Mouse (Mus musculus) limb, embryonic 12.5 days (tissue): ENCODE results near the gene Dync1li1. TPM values are rescaled to one million over a fixed set of nuclear protein-coding genes. Genes with fewer than 3 reads are reported as not detected.

Experiments
- ATAC-seq: fragments of 200-750 bp; cut with Nextera tagmentation; 2 replicates; pipeline ENCODE4 v1.8.0; 2017; ENCODE audit warnings: low read depth, moderate TSS enrichment; ENCODE audit not compliant: insufficient number of reproducible peaks, insufficient read depth, low FRiP score, low TSS enrichment
- H3K27ac ChIP-seq: fragments of 300-500 bp; sonication (generic); 2 replicates; pipeline ENCODE4 v1.5.1; 2016; ENCODE audit warnings: mild to moderate bottlenecking, moderate library complexity
- H3K27me3 ChIP-seq: fragments of 300-500 bp; sonication (generic); 2 replicates; pipeline ENCODE4 v1.6.1; 2016; ENCODE audit warnings: mild to moderate bottlenecking, moderate library complexity
- H3K36me3 ChIP-seq: fragments of 300-500 bp; sonication (generic); 2 replicates; pipeline ENCODE4 v1.6.1; 2016; ENCODE audit warnings: mild to moderate bottlenecking, moderate library complexity
- H3K4me1 ChIP-seq: fragments of 300-500 bp; sonication (generic); replicated peaks from 2 replicates; pipeline ENCODE4 v1.6.1; 2016
- H3K4me2 ChIP-seq: fragments of 300-500 bp; sonication (generic); 2 replicates; pipeline ENCODE4 v1.6.1; 2016; ENCODE audit warnings: mild to moderate bottlenecking, moderate library complexity
- H3K4me3 ChIP-seq: fragments of 300-500 bp; sonication (generic); replicated peaks from 2 replicates; pipeline ENCODE4 v1.5.1; 2016; ENCODE audit warnings: mild to moderate bottlenecking
- H3K9ac ChIP-seq: fragments of 300-500 bp; sonication (generic); replicated peaks from 2 replicates; pipeline ENCODE4 v1.6.1; 2016; ENCODE audit warnings: mild to moderate bottlenecking, moderate library complexity
- H3K9me3 ChIP-seq: fragments of 300-500 bp; sonication (generic); 2 replicates; pipeline ENCODE4 v1.6.1; 2016; ENCODE audit warnings: mild to moderate bottlenecking, moderate library complexity
- WGBS: fragments of 180-500 bp; shearing (Covaris S2); methylation state at CpG from one replicate; pipeline ENCODE4 v1.1.7; 2016; 5-methylcytosine and 5-hydroxymethylcytosine counted together
- polyA plus RNA-seq: library from polyadenylated mRNA; unstranded; fragments of >200 nt; fragmentation: Nextera tagmentation; extraction: Ambion mirVana; gene quantifications from 2 replicates; pipeline ENCODE4 v1.2.1, GENCODE M21; 2016

Dync1li1 gene
- polyA plus RNA-seq, 1 experiment from 2014 or later = 77.4 TPM

DNA sequence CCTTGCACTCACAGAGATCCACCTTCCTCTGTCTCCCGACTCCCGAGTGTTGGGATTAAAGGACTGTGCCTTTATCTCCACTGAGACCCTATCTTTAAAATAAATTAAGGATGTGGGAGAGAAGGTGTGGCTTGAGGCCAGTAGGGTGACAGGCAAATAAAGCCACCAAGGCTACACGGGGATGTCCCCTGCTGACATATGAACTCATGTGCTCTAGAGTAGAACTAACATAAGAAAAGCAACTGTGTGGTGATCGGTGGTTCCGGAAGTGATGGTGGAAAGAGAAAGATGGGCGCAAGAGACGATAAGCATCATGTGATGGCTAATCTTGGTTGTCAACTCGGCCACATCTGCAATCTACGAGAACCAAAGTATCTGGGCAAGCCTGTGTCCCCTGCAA, 63.7 kb downstream of the Dync1li1 start:
- Histone ChIP-seq H3K9me3 (no peaks in the 10 kb centered on the region), H3K4me3 (no peak overlapping the region), H3K9ac (no peak overlapping the region), H3K4me2 (peak overlapping the region; percentile 84), H3K27ac (no peak overlapping the region), H3K36me3 (peaks cover 60% of the 10 kb centered on the region), H3K27me3 (no peaks in the 10 kb centered on the region), H3K4me1 (peaks cover 8% of the 10 kb centered on the region)
- no peak for ATAC-seq
- 75% methylated on average over 9 of the region's 9 CpGs for WGBS

DNA sequence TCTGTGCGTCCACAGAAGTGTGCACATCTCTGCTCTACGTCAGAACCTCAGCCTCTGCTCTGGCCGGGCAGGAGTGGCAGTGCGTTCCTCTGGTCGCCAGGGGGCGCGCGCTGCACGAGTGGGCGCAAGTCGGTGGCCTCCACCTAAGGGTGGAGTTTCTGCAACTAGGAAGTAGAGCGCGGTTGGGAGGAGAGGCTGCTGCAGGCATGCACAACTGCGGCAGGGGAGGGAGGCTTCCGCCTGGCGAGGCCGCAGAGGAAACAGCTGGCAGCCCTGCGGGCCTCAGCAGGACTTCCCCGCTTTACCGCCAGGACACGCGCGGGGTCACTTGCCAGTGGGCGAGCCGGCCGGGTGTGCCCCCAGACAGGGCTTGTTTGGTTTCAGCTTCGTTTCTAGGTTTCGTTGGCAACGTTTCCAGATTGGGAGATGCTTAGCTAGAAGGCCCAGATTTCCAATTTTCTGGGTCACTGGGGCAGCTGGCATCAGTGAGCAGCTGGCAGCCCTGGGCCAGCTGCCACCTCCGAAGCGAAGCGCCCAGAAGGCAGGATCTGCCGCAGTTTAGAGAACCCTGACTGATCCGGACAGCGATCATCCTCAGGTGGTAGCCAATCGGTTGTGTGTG, 64.4 kb downstream of the Dync1li1 start:
- H3K27ac ChIP-seq = peak overlapping the region; percentile 59; the same call in 1 of the 2 replicates
- H3K27me3 ChIP-seq = no peaks in the 10 kb centered on the region
- ATAC-seq = peak; percentile 70
- peak overlapping the region; percentile 63 for H3K9ac ChIP-seq
- H3K4me3 ChIP-seq = peak overlapping the region; percentile 52
- WGBS = 9% methylated on average over 36 of the region's 36 CpGs
- H3K9me3 ChIP-seq = no peaks in the 10 kb centered on the region
- peaks cover 58% of the 10 kb centered on the region for H3K36me3 ChIP-seq
- H3K4me2 ChIP-seq = peak overlapping the region; percentile 84
- H3K4me1 ChIP-seq = peaks cover 8% of the 10 kb centered on the region

DNA sequence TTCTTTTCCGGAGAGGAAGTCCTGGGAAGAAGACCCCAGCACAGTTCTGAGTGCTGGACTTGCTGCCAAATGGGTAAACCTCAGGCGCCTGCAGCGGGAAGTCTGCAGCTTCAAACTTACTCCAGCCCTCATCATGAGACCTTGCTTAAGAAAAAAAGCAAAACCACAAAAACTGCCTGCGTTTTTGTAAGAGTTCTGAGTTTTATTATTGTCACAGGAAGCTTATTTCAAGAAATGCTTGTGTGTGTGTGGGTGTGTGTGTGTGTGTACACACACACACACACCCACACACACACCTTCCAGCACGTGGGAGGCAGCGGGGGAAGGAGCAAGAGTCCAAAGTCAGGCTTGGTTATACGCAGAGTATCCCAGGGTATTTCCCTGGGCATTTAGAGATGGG, 69.7 kb downstream of the Dync1li1 start:
- no peaks in the 10 kb centered on the region for H3K27me3 ChIP-seq
- no peak for ATAC-seq
- H3K27ac ChIP-seq = no peak overlapping the region
- 84% methylated on average over 7 of the region's 7 CpGs for WGBS
- no peak overlapping the region for H3K4me2 ChIP-seq
- peaks cover 85% of the 10 kb centered on the region for H3K36me3 ChIP-seq
- H3K9ac ChIP-seq = no peak overlapping the region
- no peaks in the 10 kb centered on the region for H3K9me3 ChIP-seq
- no peak overlapping the region for H3K4me3 ChIP-seq
- peaks cover 1% of the 10 kb centered on the region for H3K4me1 ChIP-seq

DNA sequence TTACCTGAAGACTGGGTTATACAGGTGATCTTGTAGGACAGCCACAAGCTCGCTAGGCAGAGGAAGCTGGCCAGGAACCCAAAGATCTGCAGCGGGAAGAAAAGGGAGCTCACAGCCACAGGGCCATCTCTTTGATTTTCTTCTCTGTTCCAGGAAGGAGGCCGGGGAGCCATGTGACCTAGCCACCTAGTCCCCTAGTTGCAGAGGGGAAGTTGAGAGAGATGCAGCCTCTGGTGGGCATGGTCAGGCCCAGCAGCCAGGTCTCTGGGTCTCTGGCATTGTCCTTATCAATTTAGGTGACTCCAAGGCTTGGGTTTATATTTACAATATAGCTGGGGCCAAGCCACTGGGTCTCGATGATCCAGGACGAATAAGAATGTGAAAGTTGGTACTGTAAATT, 70.2 kb downstream of the Dync1li1 start:
- Histone ChIP-seq H3K4me2 (no peak overlapping the region), H3K36me3 (peaks cover 87% of the 10 kb centered on the region), H3K27ac (no peak overlapping the region), H3K4me3 (no peak overlapping the region), H3K9ac (no peak overlapping the region), H3K27me3 (no peaks in the 10 kb centered on the region), H3K4me1 (no peaks in the 10 kb centered on the region), H3K9me3 (no peaks in the 10 kb centered on the region)
- 86% methylated on average over 5 of the region's 5 CpGs for WGBS
- no peak for ATAC-seq

DNA sequence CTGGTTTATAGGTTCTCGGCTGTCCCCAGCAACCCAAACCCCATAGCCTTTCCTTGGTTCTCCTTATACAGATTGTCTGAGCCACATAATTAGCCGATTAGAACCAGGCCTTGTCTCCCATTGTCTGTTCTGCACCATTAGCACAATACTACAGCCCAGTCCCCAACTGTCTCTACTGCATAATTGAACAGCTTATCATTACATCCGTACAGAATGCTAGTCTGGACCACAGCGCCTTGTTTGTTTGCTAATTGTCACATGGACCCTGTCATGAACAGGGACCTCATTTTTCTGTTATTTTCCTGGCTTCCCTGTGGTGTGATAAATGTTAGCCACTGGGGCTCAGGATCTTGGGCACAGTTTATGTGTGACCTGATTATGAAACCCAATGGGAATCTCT, 71.3 kb downstream of the Dync1li1 start:
- H3K27me3 ChIP-seq = no peaks in the 10 kb centered on the region
- H3K9me3 ChIP-seq = no peaks in the 10 kb centered on the region
- no peak for ATAC-seq
- H3K27ac ChIP-seq = no peak overlapping the region
- WGBS = 94% methylated on average over 4 of the region's 4 CpGs
- peaks cover 86% of the 10 kb centered on the region for H3K36me3 ChIP-seq
- no peak overlapping the region for H3K4me3 ChIP-seq
- H3K9ac ChIP-seq = no peak overlapping the region
- H3K4me1 ChIP-seq = no peaks in the 10 kb centered on the region
- H3K4me2 ChIP-seq = no peak overlapping the region

DNA sequence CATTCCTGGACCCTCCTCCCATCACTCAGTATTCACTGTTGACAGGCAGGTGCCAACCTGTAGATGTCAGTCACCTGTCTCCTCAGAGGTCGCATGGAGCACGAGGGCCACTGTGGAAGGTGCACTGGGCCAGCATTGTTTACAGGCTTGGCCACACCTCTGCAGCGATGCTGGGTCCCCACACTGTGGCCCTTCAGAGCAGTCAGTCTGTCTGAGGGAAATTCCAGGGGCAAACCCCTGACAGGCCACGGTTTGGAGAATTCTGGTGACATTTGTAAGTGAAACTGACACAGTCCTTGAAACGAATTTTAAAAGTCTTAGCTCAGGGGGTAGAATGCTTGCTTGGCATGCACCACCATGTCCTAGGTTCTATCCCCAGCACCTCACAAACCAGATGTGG, 71.8 kb downstream of the Dync1li1 start:
- H3K36me3 ChIP-seq = peaks cover 82% of the 10 kb centered on the region
- WGBS = 84% methylated on average over 5 of the region's 5 CpGs

DNA sequence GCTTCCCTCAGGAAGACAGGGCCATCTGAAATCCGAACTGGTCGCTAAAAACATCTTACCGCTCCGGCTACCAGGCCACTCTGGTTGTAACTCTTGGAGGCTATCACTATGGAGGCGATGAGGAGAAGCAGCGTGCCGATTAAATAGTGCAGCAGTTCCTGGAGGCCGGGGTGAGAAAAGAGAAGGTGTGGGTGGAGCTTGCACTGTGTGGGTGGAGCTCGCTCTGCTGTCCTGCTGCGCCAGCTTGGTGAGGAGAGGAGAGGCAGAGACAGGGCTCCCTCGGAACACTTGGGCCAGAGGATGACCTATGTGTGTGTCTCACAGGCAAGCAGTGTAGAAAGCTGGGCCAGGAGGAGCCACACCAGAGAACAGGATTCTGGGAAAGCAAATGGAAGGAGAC, 73.3 kb downstream of the Dync1li1 start:
- H3K36me3 ChIP-seq = peaks cover 71% of the 10 kb centered on the region
- H3K4me2 ChIP-seq = no peak overlapping the region
- no peak overlapping the region for H3K9ac ChIP-seq
- H3K27ac ChIP-seq = no peak overlapping the region
- H3K4me3 ChIP-seq = no peak overlapping the region
- no peaks in the 10 kb centered on the region for H3K27me3 ChIP-seq
- WGBS = 72% methylated on average over 11 of the region's 11 CpGs
- peaks cover 3% of the 10 kb centered on the region for H3K4me1 ChIP-seq
- H3K9me3 ChIP-seq = 0 out of 2 replicates have a peak, but pooled peaks cover 2% of the 10 kb centered on the region
- ATAC-seq = no peak

More for the DNA sequence above, 71.8 kb downstream of the Dync1li1 start:
- H3K9me3 ChIP-seq = no peaks in the 10 kb centered on the region
- H3K4me2 ChIP-seq = no peak overlapping the region
- no peak overlapping the region for H3K27ac ChIP-seq
- no peaks in the 10 kb centered on the region for H3K4me1 ChIP-seq
- H3K9ac ChIP-seq = no peak overlapping the region
- no peak overlapping the region for H3K4me3 ChIP-seq
- no peaks in the 10 kb centered on the region for H3K27me3 ChIP-seq
- ATAC-seq = no peak

DNA sequence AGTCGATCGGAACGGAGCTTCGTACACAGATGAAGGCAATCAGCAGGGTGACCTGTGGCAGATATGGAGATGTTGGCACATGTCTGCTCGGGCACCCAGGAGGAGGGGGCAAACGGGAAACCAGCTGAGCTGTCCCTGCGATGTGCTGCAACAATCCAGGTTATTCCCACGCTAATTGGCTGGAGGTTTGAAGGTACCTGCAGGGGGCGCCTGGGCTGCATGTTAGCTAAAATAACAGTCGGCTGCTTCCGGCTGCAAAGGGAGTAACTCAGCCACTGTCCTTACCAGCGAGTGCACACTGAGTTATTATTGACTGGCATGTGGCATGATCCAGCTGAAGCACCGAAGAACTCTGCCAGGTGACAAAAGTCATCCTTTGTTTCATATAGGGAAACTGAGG, 74.8 kb downstream of the Dync1li1 start:
- Histone ChIP-seq H3K9me3 (0 out of 2 replicates have a peak, but pooled peaks cover 2% of the 10 kb centered on the region), H3K27ac (no peak overlapping the region), H3K36me3 (peaks cover 58% of the 10 kb centered on the region), H3K4me2 (no peak overlapping the region), H3K4me1 (peaks cover 18% of the 10 kb centered on the region), H3K27me3 (no peaks in the 10 kb centered on the region), H3K9ac (no peak overlapping the region), H3K4me3 (no peak overlapping the region)
- WGBS = 65% methylated on average over 13 of the region's 13 CpGs
- no peak for ATAC-seq

DNA sequence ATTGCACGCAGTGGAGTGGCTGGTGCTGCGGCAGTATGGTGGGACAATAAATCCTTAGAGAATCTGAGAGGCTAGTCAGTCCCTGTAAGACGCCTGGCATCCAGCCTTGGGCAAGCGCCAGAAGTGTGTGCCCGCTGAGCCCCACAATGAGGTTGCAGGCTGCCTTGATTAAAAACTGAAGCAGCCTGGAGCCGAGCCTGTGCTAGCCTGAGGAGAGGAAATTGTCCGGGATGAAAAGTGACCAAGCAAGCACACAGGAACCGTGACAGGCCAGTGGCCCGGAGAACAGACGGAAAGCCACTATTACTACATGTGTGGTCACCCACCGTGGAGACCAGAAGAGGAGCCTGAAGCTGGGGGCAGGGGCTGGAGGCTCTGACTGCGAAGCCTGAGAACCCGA, 78.4 kb downstream of the Dync1li1 start:
- Histone ChIP-seq H3K4me2 (peak overlapping the region; percentile 24), H3K36me3 (peaks cover 34% of the 10 kb centered on the region), H3K27me3 (no peaks in the 10 kb centered on the region), H3K27ac (peak overlapping the region; percentile 84), H3K4me3 (no peak overlapping the region), H3K9me3 (0 out of 2 replicates have a peak, but pooled peaks cover 3% of the 10 kb centered on the region), H3K9ac (0 out of 2 replicates have a peak overlapping the region, but pooled peaks have one; percentile 27), H3K4me1 (peaks cover 20% of the 10 kb centered on the region)
- WGBS = 35% methylated on average over 13 of the region's 13 CpGs
- 0 out of 2 replicates have a peak, but pooled peaks have one; percentile 23 for ATAC-seq

DNA sequence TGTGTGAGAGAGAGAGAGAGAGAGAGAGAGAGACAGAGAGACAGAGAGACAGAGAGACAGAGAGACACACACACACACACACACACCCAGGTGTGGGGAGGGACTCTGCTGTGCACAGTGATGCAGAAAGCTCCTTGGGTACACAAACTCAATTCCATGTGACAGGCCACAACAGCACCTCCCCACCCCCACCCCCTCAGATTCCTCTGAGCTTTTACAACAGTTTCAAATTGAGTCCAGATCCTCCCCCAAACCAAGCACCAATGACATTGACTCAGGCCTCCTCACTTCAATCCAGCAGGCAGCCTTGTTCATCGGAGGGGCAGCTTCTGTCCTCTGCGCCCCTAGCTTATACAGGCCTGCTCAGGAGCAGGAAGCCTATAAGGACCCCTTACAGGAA, 78.9 kb downstream of the Dync1li1 start:
- peak overlapping the region; percentile 24; the same call in 1 of the 2 replicates for H3K4me2 ChIP-seq
- H3K9ac ChIP-seq = peak overlapping the region; percentile 27; the same call in 1 of the 2 replicates
- H3K9me3 ChIP-seq = 0 out of 2 replicates have a peak, but pooled peaks cover 7% of the 10 kb centered on the region
- H3K27ac ChIP-seq = peak overlapping the region; percentile 84
- no peaks in the 10 kb centered on the region for H3K27me3 ChIP-seq
- H3K36me3 ChIP-seq = peaks cover 34% of the 10 kb centered on the region
- whole genome bisulfite sequencing = 24% methylated on average over 2 of the region's 2 CpGs
- ATAC-seq = 0 out of 2 replicates have a peak, but pooled peaks have one; percentile 18
- no peak overlapping the region for H3K4me3 ChIP-seq
- peaks cover 20% of the 10 kb centered on the region for H3K4me1 ChIP-seq

DNA sequence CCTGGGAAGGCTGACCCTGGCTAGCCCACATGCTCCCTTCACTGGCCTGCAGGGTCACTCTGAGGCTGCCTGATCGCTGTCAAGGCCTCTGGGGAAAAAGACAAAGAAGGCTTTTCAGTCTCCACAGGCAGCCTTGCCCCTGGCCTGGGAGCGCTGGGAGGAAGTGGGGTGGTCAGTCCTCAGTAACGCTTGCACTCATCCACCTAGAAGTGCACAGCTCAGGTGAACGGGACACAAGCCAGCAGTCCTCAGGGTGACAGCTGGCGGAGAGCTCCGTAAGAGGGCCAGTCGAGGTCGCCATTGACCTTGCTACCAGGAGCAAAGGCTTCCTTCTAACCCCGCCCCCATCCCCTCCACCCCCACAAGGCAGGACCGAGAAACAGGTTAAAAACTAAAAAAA, 79.5 kb downstream of the Dync1li1 start:
- Histone ChIP-seq H3K9ac (no peak overlapping the region; the same call in 1 of the 2 replicates), H3K36me3 (peaks cover 34% of the 10 kb centered on the region), H3K4me1 (peaks cover 20% of the 10 kb centered on the region), H3K4me3 (no peak overlapping the region), H3K9me3 (0 out of 2 replicates have a peak, but pooled peaks cover 9% of the 10 kb centered on the region), H3K27ac (peak overlapping the region; percentile 84), H3K4me2 (peak overlapping the region; percentile 24), H3K27me3 (no peaks in the 10 kb centered on the region)
- WGBS = 47% methylated on average over 10 of the region's 10 CpGs
- no peak for ATAC-seq

DNA sequence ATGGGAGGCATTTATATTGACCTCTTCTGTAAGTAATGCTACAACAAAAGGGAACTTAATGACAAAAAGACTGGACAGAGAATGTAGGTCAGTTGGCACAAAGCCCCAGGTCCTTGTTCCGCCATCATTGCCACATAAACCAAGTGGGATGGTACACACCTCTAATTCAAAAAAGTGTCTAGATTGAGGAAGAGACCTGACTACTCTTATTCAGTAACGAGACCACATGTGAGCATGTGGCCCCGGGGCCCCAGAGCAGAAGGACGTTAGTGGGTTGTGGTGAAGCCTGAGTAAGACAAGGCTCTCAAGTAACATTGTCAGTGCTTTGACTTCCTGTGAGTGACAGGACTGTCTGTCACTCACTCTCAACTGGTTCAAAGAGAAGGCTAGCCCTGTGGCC, 81.6 kb downstream of the Dync1li1 start:
- no peak for ATAC-seq
- H3K27me3 ChIP-seq = no peaks in the 10 kb centered on the region

More for the DNA sequence above, 81.6 kb downstream of the Dync1li1 start:
- no peak overlapping the region for H3K4me3 ChIP-seq
- H3K9me3 ChIP-seq = 0 out of 2 replicates have a peak, but pooled peaks cover 9% of the 10 kb centered on the region
- H3K36me3 ChIP-seq = peaks cover 27% of the 10 kb centered on the region
- WGBS = 83% methylated on average over 4 of the region's 4 CpGs
- no peak overlapping the region for H3K27ac ChIP-seq
- H3K4me1 ChIP-seq = peaks cover 23% of the 10 kb centered on the region
- no peak overlapping the region for H3K4me2 ChIP-seq
- no peak overlapping the region for H3K9ac ChIP-seq
